Mouse (Mus musculus) forebrain, embryonic 16.5 days (tissue): Measurements from ENCODE around the gene Cox15. TPM values are rescaled to one million over a fixed set of nuclear protein-coding genes. Genes with fewer than 3 reads are reported as not detected.
A peak's percentile ranks its signal among the peaks of the same experiment; 100 is the strongest.

Experiments used
- ATAC-seq: fragments of 200-750 bp; cut with Nextera tagmentation; 2 replicates; pipeline ENCODE4 v1.8.0; 2017; ENCODE audit warnings: mild to moderate bottlenecking, moderate library complexity
- H3K27ac ChIP-seq: fragments of 300-500 bp; sonication (generic); 2 replicates; pipeline ENCODE4 v1.5.1; 2014; ENCODE audit warnings: low read length, control low read depth
- H3K27me3 ChIP-seq: fragments of 300-500 bp; sonication (generic); replicated peaks from 2 replicates; pipeline ENCODE4 v1.6.1; 2014; ENCODE audit warnings: low read length; ENCODE audit not compliant: control insufficient read depth, insufficient read depth
- H3K36me3 ChIP-seq: fragments of 300-500 bp; sonication (generic); 2 replicates; pipeline ENCODE4 v1.6.1; 2014; ENCODE audit not compliant: control insufficient read depth, insufficient read depth
- H3K4me1 ChIP-seq: fragments of 300-500 bp; sonication (generic); replicated peaks from 2 replicates; pipeline ENCODE4 v1.6.1; 2014; ENCODE audit warnings: low read length; ENCODE audit not compliant: control insufficient read depth, insufficient read depth
- H3K4me2 ChIP-seq: fragments of 300-500 bp; sonication (generic); 2 replicates; pipeline ENCODE4 v1.6.1; 2014; ENCODE audit warnings: mild to moderate bottlenecking, low read length, control low read depth
- H3K4me3 ChIP-seq: fragments of 300-500 bp; sonication (generic); replicated peaks from 2 replicates; pipeline ENCODE4 v1.5.1; 2014; ENCODE audit warnings: mild to moderate bottlenecking, low read length, control low read depth
- H3K9ac ChIP-seq: fragments of 300-500 bp; sonication (generic); replicated peaks from 2 replicates; pipeline ENCODE4 v1.6.1; 2014; ENCODE audit warnings: low read depth, low read length, control low read depth
- H3K9me3 ChIP-seq: fragments of 300-500 bp; sonication (generic); 2 replicates; pipeline ENCODE4 v1.6.1; 2016; ENCODE audit warnings: low read length; ENCODE audit not compliant: control insufficient read depth
- WGBS: fragments of 180-500 bp; shearing (Covaris S2); extraction: QIAGEN DNeasy Blood & Tissue Kit; methylation state at CpG from one replicate; pipeline ENCODE4 v1.1.7; 2014; 5-methylcytosine and 5-hydroxymethylcytosine counted together
- polyA plus RNA-seq: library from polyadenylated mRNA; unstranded; fragments of >200 nt; fragmentation: Nextera tagmentation; extraction: Ambion mirVana; gene quantifications from 2 replicates; pipeline ENCODE4 v1.2.1, GENCODE M21; 2015

Cox15 gene
- polyA plus RNA-seq, 1 experiment from 2014 or later, result 11.8 TPM

- no peak for ATAC-seq
- no peak overlapping the region for H3K4me2 ChIP-seq
- WGBS, result 90% methylated on average over 11 of the region's 11 CpGs
- H3K4me3 ChIP-seq, result no peak overlapping the region
- H3K36me3 ChIP-seq, result peaks cover 9% of the 10 kb centered on the region
- H3K27ac ChIP-seq, result no peak overlapping the region
- H3K27me3 ChIP-seq, result no peaks in the 10 kb centered on the region
- no peak overlapping the region for H3K9ac ChIP-seq
- H3K4me1 ChIP-seq, result no peaks in the 10 kb centered on the region
- H3K9me3 ChIP-seq, result no peaks in the 10 kb centered on the region
Observed at GRCm38 (mm10) chr19:43704211-43704610, 48.6 kb downstream of the Cox15 start.

DNA sequence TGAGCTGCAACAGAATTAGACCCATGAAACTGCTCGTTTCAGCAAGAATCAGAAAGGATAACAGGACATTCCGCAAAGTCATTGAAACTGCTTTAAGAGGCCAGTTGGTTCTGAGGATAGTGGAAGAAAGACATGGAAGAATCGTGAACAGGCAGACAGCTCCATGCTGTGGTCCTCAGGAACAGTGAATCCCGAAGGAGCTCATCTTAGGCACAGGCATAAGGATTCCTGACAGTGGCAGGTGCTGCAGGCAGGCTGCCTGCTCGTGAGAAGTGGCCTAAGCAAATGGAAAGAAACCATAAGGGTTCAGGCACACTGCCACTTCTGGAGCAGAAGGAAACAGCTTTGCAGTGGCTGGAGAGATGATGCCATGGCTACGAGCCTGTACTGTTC is 53.0 kb downstream of the Cox15 start:
- Histone ChIP-seq H3K9ac (no peak overlapping the region), H3K4me3 (no peak overlapping the region), H3K9me3 (no peaks in the 10 kb centered on the region), H3K27ac (no peak overlapping the region), H3K4me1 (no peaks in the 10 kb centered on the region), H3K36me3 (peaks cover 8% of the 10 kb centered on the region), H3K4me2 (no peak overlapping the region), H3K27me3 (no peaks in the 10 kb centered on the region)
- WGBS, result 86% methylated on average over 6 of the region's 6 CpGs
- ATAC-seq, result no peak

- H3K9ac ChIP-seq, result no peak overlapping the region
- no peak overlapping the region for H3K27ac ChIP-seq
- 77% methylated on average over 11 of the region's 11 CpGs for WGBS
- H3K4me1 ChIP-seq, result peaks cover 1% of the 10 kb centered on the region; the same call in 1 of the 2 replicates
- H3K4me3 ChIP-seq, result no peak overlapping the region
- no peaks in the 10 kb centered on the region for H3K9me3 ChIP-seq
- H3K27me3 ChIP-seq, result no peaks in the 10 kb centered on the region
- H3K36me3 ChIP-seq, result peaks cover 7% of the 10 kb centered on the region
- ATAC-seq, result no peak
- no peak overlapping the region for H3K4me2 ChIP-seq
Observed at GRCm38 (mm10) chr19:43699021-43699762, 53.6 kb downstream of the Cox15 start.

DNA sequence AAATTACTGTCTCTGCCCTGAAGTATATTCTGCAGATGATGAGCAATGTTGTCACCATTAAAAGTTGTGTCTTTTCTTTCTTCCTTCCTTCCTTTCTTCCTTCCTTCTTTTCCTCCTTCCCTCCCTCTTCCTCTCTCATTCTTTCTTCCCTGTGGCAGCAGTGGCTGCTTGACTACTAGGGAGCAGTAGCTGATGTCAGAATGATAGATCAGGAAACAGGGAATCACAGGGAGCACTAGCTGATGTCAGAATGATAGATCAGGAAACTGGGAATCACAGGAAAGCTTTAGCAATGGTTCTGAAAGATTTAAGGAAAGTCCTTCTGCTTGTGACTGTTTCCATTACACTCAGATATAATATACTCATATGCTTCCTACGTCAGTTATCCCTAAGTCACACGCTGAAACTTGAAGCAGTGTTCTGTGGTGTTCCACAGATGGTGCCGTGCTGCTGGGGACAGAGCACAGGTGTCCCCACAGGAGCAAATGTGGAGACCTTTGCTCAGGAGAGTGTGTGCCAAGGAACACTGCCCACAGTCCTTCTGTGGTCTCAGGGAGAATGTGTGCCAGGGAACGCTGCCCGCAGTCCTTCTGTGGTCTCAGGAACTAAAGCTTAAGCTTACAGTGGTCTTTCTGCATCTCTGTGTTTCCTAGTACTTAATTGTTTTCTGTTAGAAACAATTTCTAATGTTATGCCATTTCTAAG is 55.0 kb downstream of the Cox15 start:
- 93% methylated on average over 5 of the region's 5 CpGs for WGBS
- Histone ChIP-seq H3K4me1 (peaks cover 8% of the 10 kb centered on the region), H3K4me2 (no peak overlapping the region), H3K36me3 (peaks cover 4% of the 10 kb centered on the region; the same call in 1 of the 2 replicates), H3K27ac (no peak overlapping the region), H3K9ac (no peak overlapping the region), H3K4me3 (no peak overlapping the region), H3K9me3 (no peaks in the 10 kb centered on the region), H3K27me3 (no peaks in the 10 kb centered on the region)
- no peak for ATAC-seq

GRCm38 (mm10) chr19:43695514-43695964 is 57.3 kb downstream of the Cox15 start:
- Histone ChIP-seq H3K27me3 (no peaks in the 10 kb centered on the region), H3K9ac (no peak overlapping the region), H3K4me1 (peaks cover 17% of the 10 kb centered on the region), H3K9me3 (no peaks in the 10 kb centered on the region), H3K4me2 (no peak overlapping the region), H3K36me3 (0 out of 2 replicates have a peak, but pooled peaks cover 2% of the 10 kb centered on the region), H3K27ac (no peak overlapping the region), H3K4me3 (no peak overlapping the region)
- WGBS, result 57% methylated on average over 10 of the region's 10 CpGs
- ATAC-seq, result no peak

- Histone ChIP-seq H3K9me3 (no peaks in the 10 kb centered on the region), H3K27me3 (no peaks in the 10 kb centered on the region), H3K4me3 (no peak overlapping the region), H3K36me3 (0 out of 2 replicates have a peak, but pooled peaks cover 2% of the 10 kb centered on the region), H3K4me1 (peaks cover 27% of the 10 kb centered on the region), H3K4me2 (no peak overlapping the region), H3K27ac (no peak overlapping the region), H3K9ac (no peak overlapping the region)
- ATAC-seq, result no peak
- WGBS, result 56% methylated on average over 14 of the region's 14 CpGs
Observed at GRCm38 (mm10) chr19:43692815-43693214, 60.0 kb downstream of the Cox15 start.

GRCm38 (mm10) chr19:43689419-43690246 is 63.2 kb downstream of the Cox15 start, which contains the start of gene Entpd7:
Gene Entpd7 (plus strand): TSS chr19:43689672.
- Histone ChIP-seq H3K4me3 (peak within 1 kb of the TSS; percentile 91), H3K36me3 (no peaks in the 10 kb centered on the region), H3K27me3 (no peaks in the 10 kb centered on the region), H3K9ac (peak within 1 kb of the TSS; percentile 86), H3K4me2 (peak within 1 kb of the TSS; percentile 78), H3K4me1 (peaks cover 27% of the 10 kb centered on the region), H3K27ac (peak within 1 kb of the TSS; percentile 25), H3K9me3 (no peaks in the 10 kb centered on the region)
- under 1% methylated on average over 60 of the region's 60 CpGs for WGBS
- peak; percentile 99 for ATAC-seq
